21 mouse cellular contexts compared by ENCODE assay signal in genomic region chr19:7112628-7113027, GRCm38 (mm10). TPM values are rescaled to one million over a fixed set of nuclear protein-coding genes. Genes with fewer than 3 reads are reported as not detected.
A peak's percentile ranks its signal among the peaks of the same experiment; 100 is the strongest.
DNase-seq lines count a peak whose midpoint lies in the region; ATAC-seq and TF ChIP-seq lines count a peak whose summit lies in the region.
"Had no signal": no experiment of that assay in that cellular context is flagged by ENCODE, and none has a peak within 500 bp of the region (broad histone marks: within the 10 kb centered on the region; RNA-seq: fewer than 3 reads in every experiment).

No protein-coding gene starts in this region.

- DNase-seq in forebrain, embryonic 10.5 days (ENCODE audit: extremely low spot score, low spot score), result no peak
- no peak for DNase-seq in forebrain, embryonic 14.5 days (ENCODE audit: low spot score)
- DNase-seq in kidney, postnatal 25 days, result no peak
- DNase-seq in layer of hippocampus, adult 2 months (ENCODE audit: low spot score in 2 of 2), result no peak
- DNase-seq: adrenal gland, postnatal 36 days; cerebellum, adult 2 months; kidney, adult 2 months; kidney, postnatal 14 days; left cerebral cortex, postnatal 4 days; lung, postnatal 10 days; right cerebral cortex, postnatal 4 days had no signal

- peaks cover 90% of the 10 kb centered on the region for H3K27me3 ChIP-seq in forebrain, embryonic 10.5 days (ENCODE audit: poor library complexity, severe bottlenecking)
- no peaks in the 10 kb centered on the region for H3K27me3 ChIP-seq in forebrain, embryonic 14.5 days (replicated peaks; ENCODE audit: control insufficient read depth, insufficient read depth, low read length)
- H3K27me3 ChIP-seq in kidney, embryonic 15.5 days, result peaks cover 67% of the 10 kb centered on the region
- peaks cover 9% of the 10 kb centered on the region for H3K27me3 ChIP-seq in embryonic facial prominence, embryonic 13.5 days
- H3K27me3 ChIP-seq in midbrain, embryonic 12.5 days, result peaks cover 69% of the 10 kb centered on the region

- no peak overlapping the region for H3K4me2 ChIP-seq in forebrain, embryonic 14.5 days (ENCODE audit: low read length)
- H3K4me2 ChIP-seq in kidney, embryonic 15.5 days, result no peak overlapping the region
- H3K4me2 ChIP-seq in embryonic facial prominence, embryonic 13.5 days, result no peak overlapping the region
- no peak overlapping the region for H3K4me2 ChIP-seq in midbrain, embryonic 12.5 days (replicated peaks)
- H3K4me2 ChIP-seq: hindbrain, embryonic 12.5 days had no signal

- no peaks in the 10 kb centered on the region for H3K36me3 ChIP-seq in forebrain, embryonic 10.5 days (replicated peaks)
- H3K36me3 ChIP-seq in forebrain, embryonic 14.5 days (ENCODE audit: control insufficient read depth, insufficient read depth, low read length), result no peaks in the 10 kb centered on the region
- no peaks in the 10 kb centered on the region for H3K36me3 ChIP-seq in kidney, embryonic 15.5 days
- no peaks in the 10 kb centered on the region for H3K36me3 ChIP-seq in embryonic facial prominence, embryonic 13.5 days
- H3K36me3 ChIP-seq in midbrain, embryonic 12.5 days, result no peaks in the 10 kb centered on the region
- H3K36me3 ChIP-seq: G1E; hindbrain, embryonic 12.5 days had no signal

- no peaks in the 10 kb centered on the region for H3K9me3 ChIP-seq in forebrain, embryonic 10.5 days
- H3K9me3 ChIP-seq in forebrain, embryonic 14.5 days (replicated peaks; ENCODE audit: control insufficient read depth, low read length), result no peaks in the 10 kb centered on the region
- H3K9me3 ChIP-seq in kidney, embryonic 15.5 days (replicated peaks), result no peaks in the 10 kb centered on the region
- no peaks in the 10 kb centered on the region for H3K9me3 ChIP-seq in embryonic facial prominence, embryonic 13.5 days
- H3K9me3 ChIP-seq in midbrain, embryonic 12.5 days, result no peaks in the 10 kb centered on the region
- H3K9me3 ChIP-seq: G1E; hindbrain, embryonic 12.5 days had no signal

- H3K27ac ChIP-seq in forebrain, embryonic 10.5 days, result peak overlapping the region; percentile 79
- no peak overlapping the region; the same call in 1 of the 2 replicates for H3K27ac ChIP-seq in forebrain, embryonic 14.5 days (ENCODE audit: low read depth, low read length)
- H3K27ac ChIP-seq in kidney, embryonic 15.5 days, result peak overlapping the region; percentile 76
- no peak overlapping the region for H3K27ac ChIP-seq in embryonic facial prominence, embryonic 13.5 days
- 0 out of 2 replicates have a peak overlapping the region, but pooled peaks have one; percentile 32 for H3K27ac ChIP-seq in midbrain, embryonic 12.5 days (replicated peaks)
- no peak overlapping the region for H3K27ac ChIP-seq in layer of hippocampus, adult 2 months

- WGBS in forebrain, embryonic 10.5 days, result 14% methylated on average over 3 of the region's 3 CpGs
- 17% methylated on average over 3 of the region's 3 CpGs for WGBS in forebrain, embryonic 14.5 days
- WGBS in kidney, embryonic 15.5 days, result 29% methylated on average over 3 of the region's 3 CpGs
- 37% methylated on average over 3 of the region's 3 CpGs for whole genome bisulfite sequencing in embryonic facial prominence, embryonic 13.5 days
- WGBS in midbrain, embryonic 12.5 days, result 4% methylated on average over 3 of the region's 3 CpGs

- H3K9ac ChIP-seq in forebrain, embryonic 14.5 days (ENCODE audit: low read length), result no peak overlapping the region
- no peak overlapping the region for H3K9ac ChIP-seq in kidney, embryonic 15.5 days
- peak overlapping the region; percentile 54; the same call in 1 of the 2 replicates for H3K9ac ChIP-seq in embryonic facial prominence, embryonic 13.5 days
- H3K9ac ChIP-seq in midbrain, embryonic 12.5 days (replicated peaks), result no peak overlapping the region
- H3K9ac ChIP-seq: hindbrain, embryonic 12.5 days had no signal

- no peak overlapping the region for H3K4me3 ChIP-seq in forebrain, embryonic 10.5 days
- H3K4me3 ChIP-seq in forebrain, embryonic 14.5 days (ENCODE audit: low read depth, low read length), result no peak overlapping the region
- no peak overlapping the region for H3K4me3 ChIP-seq in kidney, embryonic 15.5 days (replicated peaks)
- no peak overlapping the region for H3K4me3 ChIP-seq in embryonic facial prominence, embryonic 13.5 days
- no peak overlapping the region for H3K4me3 ChIP-seq in midbrain, embryonic 12.5 days
- no peak overlapping the region for H3K4me3 ChIP-seq in layer of hippocampus, adult 2 months
- H3K4me3 ChIP-seq: erythroblast, embryonic 14.5 days; hindbrain, embryonic 12.5 days had no signal

- TF ChIP-seq CTCF in layer of hippocampus, adult 2 months (conservative IDR thresholded peaks at IDR 0.05), result no peak

- H3K4me1 ChIP-seq in forebrain, embryonic 10.5 days, result peaks cover 94% of the 10 kb centered on the region
- H3K4me1 ChIP-seq in forebrain, embryonic 14.5 days (ENCODE audit: control insufficient read depth, insufficient read depth, low read length), result peaks cover 43% of the 10 kb centered on the region
- peaks cover 82% of the 10 kb centered on the region for H3K4me1 ChIP-seq in kidney, embryonic 15.5 days
- H3K4me1 ChIP-seq in embryonic facial prominence, embryonic 13.5 days, result peaks cover 67% of the 10 kb centered on the region
- H3K4me1 ChIP-seq in midbrain, embryonic 12.5 days, result peaks cover 77% of the 10 kb centered on the region

- ATAC-seq in forebrain, embryonic 14.5 days, result no peak
- no peak for ATAC-seq in kidney, embryonic 15.5 days (replicated peaks; ENCODE audit: low FRiP score)
- ATAC-seq in embryonic facial prominence, embryonic 13.5 days (ENCODE audit: insufficient number of reproducible peaks, insufficient read depth, low FRiP score, low TSS enrichment, low read depth), result no peak
- ATAC-seq in midbrain, embryonic 12.5 days (ENCODE audit: low FRiP score, low read depth), result no peak
- no peak for ATAC-seq in activated CD4-positive, CD25-positive, alpha-beta regulatory T cell, adult 4 months

RNA-seq across cellular contexts. Expression of gene Flrt1, which starts 7.1 kb away (rescaled TPM):
- polyA plus RNA-seq in forebrain, embryonic 10.5 days (2016; fragmentation: Nextera tagmentation; extraction: Ambion mirVana), result 4.0 and 4.8 TPM in 2 replicates
- polyA plus RNA-seq in forebrain, embryonic 14.5 days (2014; fragmentation: Nextera tagmentation; extraction: Ambion mirVana), result 9.5 and 12.2 TPM in 2 replicates
- 4.4 and 5.0 TPM in 2 replicates for polyA plus RNA-seq in kidney, embryonic 15.5 days (2015; fragmentation: Nextera tagmentation; extraction: Ambion mirVana)
- 13.0 and 13.6 TPM in 2 replicates for polyA plus RNA-seq in embryonic facial prominence, embryonic 13.5 days (2015; fragmentation: Nextera tagmentation; extraction: Ambion mirVana)
- polyA plus RNA-seq in midbrain, embryonic 12.5 days (2016; fragmentation: Nextera tagmentation; extraction: Ambion mirVana), result 8.0 and 8.2 TPM in 2 replicates
- total RNA-seq in layer of hippocampus, adult 2 months (2021), result 10 to 100 TPM; 17.9 to 19.5 TPM
- polyA plus RNA-seq in activated CD4-positive, CD25-positive, alpha-beta regulatory T cell, adult 4 months (2017; shearing (Covaris generic)), result not detected
- total RNA-seq: common myeloid progenitor, adult 5-6 weeks; granulocyte monocyte progenitor cell, adult 5-6 weeks; megakaryocyte progenitor cell, adult 5-6 weeks had no signal
- polyA plus RNA-seq: erythroblast, embryonic 14.5 days; G1E had no signal

RNA-seq across cellular contexts. Expression of gene Macrod1, which starts 56.0 kb away (rescaled TPM):
- polyA plus RNA-seq in forebrain, embryonic 10.5 days (2016; fragmentation: Nextera tagmentation; extraction: Ambion mirVana), result 3.7 and 3.9 TPM in 2 replicates
- 4.0 and 4.8 TPM in 2 replicates for polyA plus RNA-seq in forebrain, embryonic 14.5 days (2014; fragmentation: Nextera tagmentation; extraction: Ambion mirVana)
- 13.9 and 14.8 TPM in 2 replicates for polyA plus RNA-seq in kidney, embryonic 15.5 days (2015; fragmentation: Nextera tagmentation; extraction: Ambion mirVana)
- 7.1 and 9.0 TPM in 2 replicates for polyA plus RNA-seq in embryonic facial prominence, embryonic 13.5 days (2015; fragmentation: Nextera tagmentation; extraction: Ambion mirVana)
- 3.0 and 3.3 TPM in 2 replicates for polyA plus RNA-seq in midbrain, embryonic 12.5 days (2016; fragmentation: Nextera tagmentation; extraction: Ambion mirVana)
- 10 to 100 TPM; 20.3 to 22.4 TPM for total RNA-seq in layer of hippocampus, adult 2 months (2021)
- polyA plus RNA-seq in activated CD4-positive, CD25-positive, alpha-beta regulatory T cell, adult 4 months (2017; shearing (Covaris generic)), result 1 to 10 TPM in 1 of 2 experiments, under 1 TPM in 1; 0.82 to 2.6 TPM
- total RNA-seq: G1E had no signal

Comparison
In these comparisons a context has a peak if more than half of its experiments do, and no peak if none do; other contexts are left out.
1. H3K27ac ChIP-seq: peak in forebrain, embryonic 10.5 days (single experiment), kidney, embryonic 15.5 days (single experiment) and midbrain, embryonic 12.5 days (single experiment); none in forebrain, embryonic 14.5 days (single experiment), embryonic facial prominence, embryonic 13.5 days (single experiment) and layer of hippocampus, adult 2 months (single experiment).